Mouse (Mus musculus) heart, embryonic 11.5 days (tissue): Measurements from ENCODE around the gene Pef1. TPM values are rescaled to one million over a fixed set of nuclear protein-coding genes. Genes with fewer than 3 reads are reported as not detected.

ENCODE experiments used
- ATAC-seq: fragments of 200-750 bp; cut with Nextera tagmentation; replicated peaks from 2 replicates; pipeline ENCODE4 v1.8.0; 2017; ENCODE audit warnings: moderate library complexity; ENCODE audit not compliant: insufficient number of reproducible peaks, low FRiP score, low TSS enrichment
- H3K27ac ChIP-seq: fragments of 300-500 bp; sonication (generic); 2 replicates; pipeline ENCODE4 v1.5.1; 2014; ENCODE audit warnings: mild to moderate bottlenecking, low read depth, low read length
- H3K27me3 ChIP-seq: fragments of 300-500 bp; sonication (generic); 2 replicates; pipeline ENCODE4 v1.6.1; 2014; ENCODE audit warnings: mild to moderate bottlenecking, low read length, mixed read lengths; ENCODE audit not compliant: control insufficient read depth, insufficient read depth
- H3K36me3 ChIP-seq: fragments of 300-500 bp; sonication (generic); 2 replicates; pipeline ENCODE4 v1.6.1; 2014; ENCODE audit warnings: mild to moderate bottlenecking, low read length, moderate library complexity, mixed read lengths; ENCODE audit not compliant: control insufficient read depth, insufficient read depth
- H3K4me1 ChIP-seq: fragments of 300-500 bp; sonication (generic); 2 replicates; pipeline ENCODE4 v1.6.1; 2014; ENCODE audit warnings: low read length; ENCODE audit not compliant: control insufficient read depth, insufficient read depth
- H3K4me2 ChIP-seq: fragments of 300-500 bp; sonication (generic); 2 replicates; pipeline ENCODE4 v1.6.1; 2014; ENCODE audit warnings: mild to moderate bottlenecking, moderate library complexity
- H3K4me3 ChIP-seq: fragments of 300-500 bp; sonication (generic); 2 replicates; pipeline ENCODE4 v1.5.1; 2014; ENCODE audit warnings: low read depth, low read length
- H3K9ac ChIP-seq: fragments of 300-500 bp; sonication (generic); 2 replicates; pipeline ENCODE4 v1.6.1; 2014; ENCODE audit warnings: mild to moderate bottlenecking, low read depth, low read length, moderate library complexity
- H3K9me3 ChIP-seq: fragments of 300-500 bp; sonication (generic); replicated peaks from 2 replicates; pipeline ENCODE4 v1.6.1; 2016; ENCODE audit warnings: low read length; ENCODE audit not compliant: control insufficient read depth
- WGBS: fragments of 180-500 bp; shearing (Covaris S2); extraction: QIAGEN DNeasy Blood & Tissue Kit; methylation state at CpG from one replicate; pipeline ENCODE4 v1.1.7; 2014; ENCODE audit not compliant: insufficient replicate concordance; 5-methylcytosine and 5-hydroxymethylcytosine counted together
- polyA plus RNA-seq: library from polyadenylated mRNA; unstranded; fragments of >200 nt; fragmentation: Nextera tagmentation; extraction: Ambion mirVana; gene quantifications from 2 replicates; pipeline ENCODE4 v1.2.1, GENCODE M21; 2014

The Pef1 gene
- polyA plus RNA-seq, 1 experiment from 2014 or later: 58.0 TPM

DNA sequence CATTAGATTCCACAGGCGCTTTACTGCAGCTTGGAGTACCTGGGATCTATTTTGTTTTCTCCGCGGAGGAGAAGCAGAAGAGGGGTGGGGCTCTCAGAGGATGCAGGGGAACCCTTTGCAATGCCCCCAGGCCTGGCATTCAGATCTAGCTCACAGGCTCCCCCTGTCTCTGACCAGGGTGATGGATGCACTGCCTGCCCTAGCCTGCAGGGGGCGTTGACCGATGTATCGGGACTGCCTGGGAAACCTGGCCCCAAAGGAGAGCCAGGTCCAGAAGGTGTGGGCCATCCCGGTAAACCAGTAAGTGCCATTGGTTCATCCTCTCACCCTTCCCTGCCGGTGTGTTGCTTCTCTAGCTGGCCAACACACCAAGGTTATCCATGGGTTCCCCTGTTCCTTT lies 35.5 kb upstream of the Pef1 start:
- no peak overlapping the region for H3K4me3 ChIP-seq
- no peak for ATAC-seq
- H3K27me3 ChIP-seq: peaks cover 18% of the 10 kb centered on the region
- no peak overlapping the region for H3K4me2 ChIP-seq
- H3K36me3 ChIP-seq: no peaks in the 10 kb centered on the region
- H3K9me3 ChIP-seq: no peaks in the 10 kb centered on the region
- no peak overlapping the region for H3K27ac ChIP-seq
- WGBS: 9% methylated on average over 8 of the region's 8 CpGs
- H3K4me1 ChIP-seq: no peaks in the 10 kb centered on the region
- H3K9ac ChIP-seq: no peak overlapping the region

DNA sequence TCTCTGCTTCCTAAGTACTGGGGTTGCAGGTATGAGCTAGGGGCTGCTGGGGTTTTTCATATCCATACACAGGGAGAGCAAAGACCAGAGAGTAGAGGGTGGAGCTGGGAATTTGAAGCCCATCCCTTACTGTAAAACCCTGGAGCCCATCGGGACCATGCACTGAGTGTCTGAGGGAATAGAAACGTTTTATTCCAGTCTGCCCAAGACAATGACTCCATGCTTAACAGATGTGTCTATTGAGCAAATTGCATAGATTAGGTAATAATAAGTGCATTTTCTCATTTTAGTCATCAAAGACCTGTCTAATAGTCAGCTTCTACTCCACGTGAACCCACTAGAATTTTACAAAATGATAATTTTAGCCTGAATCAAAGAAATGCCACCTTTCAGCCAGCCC lies 31.8 kb upstream of the Pef1 start:
- 65% methylated on average over 3 of the region's 3 CpGs for WGBS
- H3K4me2 ChIP-seq: no peak overlapping the region
- no peak for ATAC-seq

DNA sequence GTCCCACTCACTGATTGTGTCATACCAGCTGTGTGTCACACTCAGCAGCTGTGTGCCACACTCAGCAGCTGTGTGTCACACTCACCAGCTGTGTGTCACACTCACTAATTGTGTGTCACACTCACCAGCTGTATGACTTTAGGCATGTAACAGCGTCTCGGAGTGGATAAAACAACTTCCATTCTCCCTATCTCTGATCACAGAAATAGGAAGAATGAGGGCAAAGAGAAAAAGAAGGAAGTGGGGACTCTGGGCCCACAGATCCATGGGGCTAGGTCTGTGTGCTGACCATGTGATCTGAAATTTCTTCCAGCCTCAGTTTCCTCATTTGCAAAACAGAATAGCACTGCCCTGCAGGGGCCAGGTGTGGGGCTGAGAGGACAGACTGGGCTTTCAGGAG lies 30.6 kb upstream of the Pef1 start:
- WGBS: 81% methylated on average over 2 of the region's 2 CpGs
- H3K9ac ChIP-seq: no peak overlapping the region

More for the DNA sequence above, 31.8 kb upstream of the Pef1 start:
- H3K27ac ChIP-seq: no peak overlapping the region
- no peaks in the 10 kb centered on the region for H3K9me3 ChIP-seq
- H3K27me3 ChIP-seq: peaks cover 8% of the 10 kb centered on the region; the same call in 1 of the 2 replicates
- no peaks in the 10 kb centered on the region for H3K4me1 ChIP-seq
- no peak overlapping the region for H3K9ac ChIP-seq
- no peaks in the 10 kb centered on the region for H3K36me3 ChIP-seq
- H3K4me3 ChIP-seq: no peak overlapping the region

GRCm38 (mm10) chr4:130073367-130073766 lies 29.0 kb upstream of the Pef1 start:
- Histone ChIP-seq H3K4me2 (no peak overlapping the region), H3K36me3 (no peaks in the 10 kb centered on the region), H3K9ac (no peak overlapping the region), H3K27ac (no peak overlapping the region), H3K9me3 (no peaks in the 10 kb centered on the region), H3K27me3 (peaks cover 25% of the 10 kb centered on the region), H3K4me1 (no peaks in the 10 kb centered on the region), H3K4me3 (no peak overlapping the region)
- WGBS: 73% methylated on average over 4 of the region's 4 CpGs
- no peak for ATAC-seq

More for the DNA sequence above, 30.6 kb upstream of the Pef1 start:
- H3K36me3 ChIP-seq: no peaks in the 10 kb centered on the region
- no peak for ATAC-seq
- H3K27me3 ChIP-seq: peaks cover 12% of the 10 kb centered on the region
- H3K4me3 ChIP-seq: no peak overlapping the region
- H3K27ac ChIP-seq: no peak overlapping the region
- H3K9me3 ChIP-seq: no peaks in the 10 kb centered on the region
- no peaks in the 10 kb centered on the region for H3K4me1 ChIP-seq
- H3K4me2 ChIP-seq: no peak overlapping the region

DNA sequence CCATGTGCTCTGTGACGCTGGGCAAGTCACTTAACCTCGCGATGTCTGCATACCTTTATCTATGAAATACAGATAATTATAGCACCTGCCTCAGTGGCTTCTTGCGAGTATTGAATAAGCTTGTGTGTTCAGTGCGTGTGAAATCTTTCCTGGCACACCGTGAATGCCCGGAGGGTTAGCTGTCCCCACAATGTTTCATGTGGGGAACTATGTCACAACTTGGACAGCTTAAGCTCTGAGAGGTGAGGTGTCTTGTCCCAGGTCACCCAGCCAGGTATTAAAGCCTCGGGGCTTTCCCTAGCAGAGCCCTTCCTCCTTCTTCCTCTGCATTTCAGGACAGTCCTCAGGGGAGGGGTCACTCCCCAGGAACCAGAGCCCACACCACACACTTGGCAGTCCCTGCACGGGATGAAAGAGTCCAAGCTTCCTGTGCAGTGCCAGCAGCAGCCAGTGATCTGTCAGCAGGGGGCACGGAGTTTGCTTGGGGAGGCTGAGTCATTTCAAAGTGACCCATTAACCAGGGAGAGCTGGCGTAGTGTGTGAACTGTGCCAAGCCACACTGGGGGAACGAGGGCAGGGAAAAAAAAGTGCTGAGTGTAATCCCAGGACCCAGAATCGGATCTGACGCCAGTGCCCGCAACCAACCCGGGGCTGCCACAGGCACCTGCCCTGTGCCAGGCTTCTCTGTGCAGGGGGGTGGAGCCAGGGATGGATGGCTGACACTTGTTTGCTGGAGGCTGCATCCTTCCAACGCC lies 27.4 kb upstream of the Pef1 start:
- peaks cover 37% of the 10 kb centered on the region for H3K27me3 ChIP-seq

DNA sequence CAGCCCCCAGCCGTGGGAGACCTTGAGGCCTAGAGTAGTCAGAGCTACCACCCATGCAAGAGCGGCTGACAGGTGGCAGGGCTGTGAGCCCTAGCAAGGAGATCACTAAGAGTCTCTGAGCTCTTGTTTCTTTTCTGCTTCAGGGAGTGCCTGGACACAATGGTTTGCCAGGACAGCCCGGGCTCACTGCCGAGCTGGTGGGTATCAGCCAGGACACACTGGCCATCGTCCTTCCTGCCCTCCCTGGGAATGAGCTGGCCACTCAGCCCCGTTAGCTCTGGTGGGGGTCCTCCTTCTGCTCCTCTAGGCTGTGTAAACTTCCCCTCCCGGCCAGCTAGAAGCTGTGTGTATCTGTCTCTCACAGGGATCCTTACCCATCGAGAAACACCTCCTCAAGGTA lies 25.5 kb upstream of the Pef1 start:
- H3K27me3 ChIP-seq: peaks cover 41% of the 10 kb centered on the region
- H3K9ac ChIP-seq: no peak overlapping the region
- no peak overlapping the region for H3K4me3 ChIP-seq
- no peak for ATAC-seq
- no peak overlapping the region for H3K4me2 ChIP-seq
- no peaks in the 10 kb centered on the region for H3K36me3 ChIP-seq
- H3K9me3 ChIP-seq: no peaks in the 10 kb centered on the region
- H3K4me1 ChIP-seq: peaks cover 6% of the 10 kb centered on the region
- WGBS: 37% methylated on average over 8 of the region's 8 CpGs
- no peak overlapping the region for H3K27ac ChIP-seq

More for the DNA sequence above, 27.4 kb upstream of the Pef1 start:
- Histone ChIP-seq H3K4me1 (no peaks in the 10 kb centered on the region), H3K27ac (no peak overlapping the region), H3K36me3 (no peaks in the 10 kb centered on the region), H3K4me3 (no peak overlapping the region), H3K9me3 (no peaks in the 10 kb centered on the region), H3K9ac (no peak overlapping the region), H3K4me2 (no peak overlapping the region)
- ATAC-seq: no peak
- 70% methylated on average over 17 of the region's 17 CpGs for WGBS

DNA sequence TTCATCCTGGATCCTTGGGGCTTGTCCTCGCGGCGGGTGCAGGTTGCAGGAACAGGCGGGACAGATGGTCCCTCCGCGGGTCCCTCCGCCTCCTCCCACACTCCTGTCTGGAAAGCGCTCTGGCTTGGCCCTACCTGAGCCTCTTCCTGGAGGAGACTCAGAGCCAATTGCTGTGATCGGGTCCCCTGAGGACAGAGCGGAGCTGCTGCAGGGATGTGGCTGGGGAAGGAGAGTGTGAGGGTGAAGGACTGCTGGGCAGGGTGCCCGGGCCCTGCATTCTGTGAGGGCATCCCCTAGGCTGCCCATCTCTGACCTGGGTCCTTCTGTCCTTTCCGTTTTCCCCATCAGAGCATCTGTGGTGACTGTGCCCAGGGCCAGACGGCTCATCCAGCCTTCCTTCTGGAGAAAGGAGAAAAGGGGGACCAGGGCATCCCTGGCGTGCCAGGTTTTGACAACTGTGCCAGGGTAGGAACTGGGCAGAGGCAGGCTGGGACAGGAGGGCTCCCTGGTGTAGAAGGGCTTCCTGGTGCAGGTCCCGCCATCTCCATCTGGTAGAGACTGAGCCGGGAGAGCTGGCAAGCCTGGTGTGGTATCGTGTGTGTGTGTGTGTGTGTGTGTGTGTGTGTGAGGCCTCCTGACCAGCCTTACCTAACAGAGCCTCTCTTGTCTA lies 23.4 kb upstream of the Pef1 start:
- no peak overlapping the region for H3K27ac ChIP-seq
- H3K9ac ChIP-seq: no peak overlapping the region
- H3K4me1 ChIP-seq: peaks cover 8% of the 10 kb centered on the region
- ATAC-seq: no peak
- no peaks in the 10 kb centered on the region for H3K36me3 ChIP-seq
- H3K4me3 ChIP-seq: no peak overlapping the region
- no peak overlapping the region for H3K4me2 ChIP-seq
- WGBS: 47% methylated on average over 16 of the region's 17 CpGs
- H3K27me3 ChIP-seq: peaks cover 54% of the 10 kb centered on the region
- H3K9me3 ChIP-seq: no peaks in the 10 kb centered on the region

DNA sequence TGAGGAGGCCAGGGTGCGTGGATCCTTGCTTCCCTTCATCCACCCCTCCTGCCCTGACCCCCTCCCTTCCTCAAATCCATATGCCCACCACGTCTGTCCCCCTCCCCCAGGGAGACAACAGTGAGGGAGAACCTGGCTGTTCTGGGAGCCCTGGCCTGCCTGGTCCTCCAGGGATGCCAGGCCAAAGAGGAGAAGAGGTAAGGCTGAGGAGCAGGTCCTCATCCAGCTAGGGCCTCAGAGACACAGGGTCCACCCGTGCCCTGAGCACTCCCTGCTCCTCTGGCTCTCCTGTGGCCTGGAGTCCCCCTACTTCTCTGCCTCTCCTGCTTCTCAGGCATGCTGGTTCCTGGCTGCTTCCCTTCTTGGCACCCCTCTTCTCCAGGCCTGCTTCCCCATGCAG lies 22.8 kb upstream of the Pef1 start:
- peaks cover 54% of the 10 kb centered on the region for H3K27me3 ChIP-seq
- ATAC-seq: no peak

More for the DNA sequence above, 22.8 kb upstream of the Pef1 start:
- no peak overlapping the region for H3K4me3 ChIP-seq
- H3K9me3 ChIP-seq: no peaks in the 10 kb centered on the region
- H3K36me3 ChIP-seq: no peaks in the 10 kb centered on the region
- H3K9ac ChIP-seq: no peak overlapping the region
- H3K27ac ChIP-seq: no peak overlapping the region
- H3K4me1 ChIP-seq: peaks cover 8% of the 10 kb centered on the region
- no peak overlapping the region for H3K4me2 ChIP-seq
- WGBS: 55% methylated on average over 3 of the region's 3 CpGs
